Mouse (Mus musculus): ENCODE measurements around the gene Tubd1.

The Tubd1 gene

DNA sequence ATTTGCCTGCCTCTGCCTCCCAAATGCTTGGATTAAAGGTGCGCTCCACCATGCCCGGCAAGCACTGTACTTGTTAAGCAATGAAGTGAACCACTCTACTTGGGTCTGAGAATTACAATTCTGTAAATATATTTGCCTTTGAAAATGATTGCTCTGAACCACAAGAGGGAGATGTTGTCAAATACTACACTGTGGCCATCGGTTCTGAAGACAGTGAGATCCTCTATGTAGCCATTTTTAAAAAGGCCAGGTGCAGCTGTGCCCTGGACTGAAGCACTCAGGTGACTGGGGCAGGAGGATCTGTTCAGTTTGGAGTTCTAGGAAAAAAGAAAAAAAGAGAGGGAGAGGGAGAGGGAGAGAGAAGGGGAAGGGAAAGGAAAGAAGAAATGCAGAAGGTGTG is 23.6 kb downstream of the Tubd1 start:
- DNase-seq (ENCODE audit: low read depth), result peak; percentile 75

DNA sequence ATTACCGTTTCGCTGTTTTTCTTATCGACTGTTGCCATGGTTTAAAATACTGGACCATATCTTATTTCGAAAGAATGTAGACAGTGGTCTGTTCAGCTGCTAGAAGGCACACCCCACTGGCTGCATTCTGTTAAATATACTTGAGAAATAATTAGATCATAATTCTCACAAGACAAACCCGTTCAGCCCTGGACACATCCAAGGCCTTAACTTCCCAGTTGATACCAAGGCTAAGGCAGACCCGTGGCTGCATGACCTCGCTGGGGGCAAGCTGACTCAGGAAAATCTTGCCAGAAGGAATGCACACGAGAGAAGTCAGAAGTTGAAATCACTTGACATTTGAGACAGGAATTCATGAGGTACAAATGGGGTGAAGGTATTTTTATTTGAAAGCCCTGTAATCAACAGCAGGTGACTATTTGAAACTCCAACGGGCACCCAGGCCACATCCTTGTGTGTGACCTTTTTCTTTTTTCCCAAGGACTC is 25.5 kb downstream of the Tubd1 start:
- DNase-seq (ENCODE audit: low read depth), result no peak

DNA sequence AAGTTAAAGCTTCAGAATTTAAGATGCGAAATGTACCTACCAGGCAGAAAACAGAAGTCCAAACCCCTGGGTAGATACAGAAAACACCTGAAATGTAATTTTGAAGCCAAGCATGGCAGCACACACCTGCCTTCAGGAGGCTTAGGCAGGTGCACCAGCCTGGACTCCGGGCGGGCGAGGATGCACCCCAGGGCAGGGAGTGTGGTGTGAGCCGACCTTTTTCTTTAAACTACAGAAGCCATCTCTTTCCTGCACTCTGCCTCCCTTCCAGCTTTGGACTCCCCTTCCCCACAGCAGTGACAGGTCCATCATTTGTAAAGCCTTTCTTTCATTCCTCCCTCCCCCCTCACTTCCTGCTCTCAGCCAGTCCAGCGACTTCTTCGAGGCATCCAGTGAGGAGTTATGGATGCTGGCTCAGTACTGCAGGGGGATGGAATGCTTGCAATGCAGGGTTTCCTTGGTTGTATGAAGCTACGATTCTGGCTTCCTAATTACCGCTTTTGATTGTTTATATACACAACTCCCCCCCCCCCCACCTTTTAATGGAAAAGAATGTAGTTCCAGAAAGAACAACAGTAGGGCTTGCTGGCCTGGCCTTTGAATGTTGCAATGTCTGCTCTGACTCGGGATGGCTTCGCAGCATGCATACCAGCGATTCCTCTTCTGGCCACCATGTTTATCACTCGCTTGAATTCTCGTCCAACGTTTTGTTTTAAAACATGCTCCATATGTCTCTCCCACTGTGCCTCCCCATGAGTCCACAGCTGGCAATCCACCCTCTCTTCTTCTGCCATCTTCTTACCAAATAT is 26.5 kb downstream of the Tubd1 start:
- DNase-seq (ENCODE audit: low read depth), result no peak

DNA sequence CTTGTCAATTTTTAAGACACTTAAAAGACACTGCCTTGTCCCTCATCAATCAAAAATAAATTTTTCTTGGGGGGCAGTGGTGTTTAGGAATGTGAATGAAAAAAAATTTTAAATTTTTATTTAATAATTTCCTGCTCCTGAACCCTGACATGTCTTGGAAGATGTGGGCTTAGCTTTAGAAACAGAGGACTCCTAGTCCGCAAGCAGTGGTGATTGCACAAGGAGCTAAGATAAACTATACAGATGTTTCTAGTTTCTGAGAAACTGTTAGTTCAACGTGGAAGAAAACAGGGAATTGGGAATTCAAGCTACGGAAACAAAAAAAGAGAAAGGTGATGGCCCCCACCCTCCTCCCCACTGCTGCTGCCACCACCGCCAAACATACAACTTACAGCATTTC is 27.1 kb downstream of the Tubd1 start:
- no peak for DNase-seq (ENCODE audit: low read depth)

DNA sequence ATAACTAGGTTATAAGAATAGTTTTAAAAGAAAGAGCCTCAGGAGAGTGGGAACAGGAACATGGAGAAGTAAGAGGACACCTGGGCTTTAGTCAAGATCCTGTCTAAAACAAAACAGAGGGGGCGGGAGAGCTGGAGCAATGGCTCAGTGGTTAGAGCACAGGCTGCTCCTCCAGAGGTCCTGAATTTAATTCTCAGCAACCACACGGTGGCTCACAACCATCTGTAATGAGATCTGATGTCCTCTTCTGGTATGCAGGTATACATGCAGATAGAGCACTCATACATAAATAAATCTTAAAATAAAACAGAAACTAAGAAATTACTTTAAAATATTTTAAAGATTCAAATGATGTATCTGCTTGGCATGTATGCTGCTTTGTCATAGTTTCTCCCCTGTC is 27.8 kb downstream of the Tubd1 start:
- peak; percentile 49 for DNase-seq (ENCODE audit: low read depth)

GRCm38 (mm10) chr11:86573646-86574231 is 28.9 kb downstream of the Tubd1 start:
- no peak for DNase-seq (ENCODE audit: low read depth)

DNA sequence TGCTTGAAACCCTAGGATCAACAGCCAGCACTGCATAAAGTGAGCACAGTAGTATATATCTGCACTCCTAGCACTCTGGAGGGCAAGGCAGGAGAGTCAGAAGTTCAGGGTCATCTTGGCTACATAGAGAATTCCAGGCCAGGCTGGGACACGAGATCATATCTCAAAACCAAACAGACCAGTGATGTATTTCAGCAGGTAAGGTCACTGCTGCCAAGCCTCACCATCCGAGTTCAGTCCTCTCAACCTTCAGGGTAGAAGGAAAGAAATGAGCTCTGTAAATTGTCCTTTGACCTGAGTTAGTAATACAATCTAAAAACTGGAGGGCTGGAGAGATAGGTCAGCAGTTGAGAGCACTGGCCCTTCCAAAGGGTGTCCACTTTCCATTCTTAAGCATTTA is 29.6 kb downstream of the Tubd1 start:
- no peak for DNase-seq (ENCODE audit: low read depth)

GRCm38 (mm10) chr11:86575632-86576378 is 31.0 kb downstream of the Tubd1 start:
- DNase-seq (ENCODE audit: low read depth), result no peak

DNA sequence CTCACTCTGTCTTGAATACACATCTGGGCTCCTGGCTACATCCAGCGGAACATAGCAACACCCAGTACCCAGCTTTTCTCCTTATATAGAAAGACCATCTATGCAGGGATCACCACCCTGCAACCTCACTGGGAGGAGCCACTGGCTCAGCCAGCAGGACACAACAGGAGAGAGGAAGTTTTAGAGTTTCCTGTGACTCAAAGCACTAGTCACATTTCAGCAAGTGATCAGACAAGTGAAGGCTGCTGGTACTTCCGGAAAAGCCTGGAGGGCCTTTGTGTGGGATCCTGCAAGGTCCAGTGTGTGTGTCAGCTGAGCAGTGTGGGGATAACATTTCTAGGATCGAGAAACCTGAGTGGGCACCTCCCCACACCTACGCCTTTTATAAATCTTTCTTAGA is 32.4 kb downstream of the Tubd1 start:
- peak; percentile 96 for DNase-seq (ENCODE audit: low read depth)

GRCm38 (mm10) chr11:86578106-86578808 is 33.5 kb downstream of the Tubd1 start:
- DNase-seq (ENCODE audit: low read depth), result no peak

DNA sequence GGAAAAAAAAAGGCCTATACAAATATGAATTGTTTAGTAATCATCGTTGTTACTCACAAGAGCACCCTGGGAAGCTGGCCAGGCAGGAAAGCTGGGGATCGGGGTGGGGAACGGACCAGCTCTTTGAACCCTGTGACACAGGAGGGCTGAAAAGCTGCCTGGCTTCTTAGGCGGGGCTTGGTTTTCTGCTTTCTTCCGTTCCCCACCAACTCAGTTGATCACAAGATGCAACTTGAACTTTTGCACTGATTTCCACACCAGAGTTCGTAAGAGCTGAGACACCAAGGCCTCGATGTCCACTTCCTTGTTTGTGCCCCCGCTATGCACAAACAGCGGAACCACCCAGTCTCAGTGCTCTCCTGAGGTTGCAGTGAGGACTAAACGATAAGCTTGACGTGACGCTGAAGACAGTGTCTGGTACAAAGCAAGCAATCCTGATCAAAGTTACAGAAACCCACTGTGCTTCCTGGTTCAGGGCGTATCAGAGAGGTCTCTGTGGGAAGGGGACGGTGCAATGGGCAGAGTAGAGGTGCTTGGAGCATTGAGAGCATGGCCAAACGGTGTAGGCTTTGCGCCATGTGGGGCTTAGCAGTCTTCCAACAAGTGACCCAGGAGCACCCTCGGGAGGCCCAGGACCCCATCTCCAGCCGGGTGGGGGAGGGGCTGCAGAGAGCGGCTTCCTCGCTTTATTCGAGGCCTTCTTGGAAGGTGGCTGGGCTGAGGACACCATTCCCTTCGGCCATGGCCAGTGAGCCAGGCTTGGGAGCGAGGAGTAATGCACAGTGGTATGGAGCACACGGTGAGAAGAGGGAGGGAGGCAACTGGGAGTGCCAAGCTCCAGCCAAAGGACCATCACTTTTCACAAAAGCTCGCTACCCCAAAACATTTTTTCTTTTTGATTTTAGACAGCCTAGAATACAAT is 34.3 kb downstream of the Tubd1 start:
- peak; percentile 63 for DNase-seq (ENCODE audit: low read depth)

GRCm38 (mm10) chr11:86579731-86580318 is 35.0 kb downstream of the Tubd1 start:
- DNase-seq (ENCODE audit: low read depth), result no peak

- DNase-seq (ENCODE audit: low read depth), result peak; percentile 63
These were observed 35.7 kb downstream of the Tubd1 start for GRCm38 (mm10) chr11:86580319-86581113.

DNA sequence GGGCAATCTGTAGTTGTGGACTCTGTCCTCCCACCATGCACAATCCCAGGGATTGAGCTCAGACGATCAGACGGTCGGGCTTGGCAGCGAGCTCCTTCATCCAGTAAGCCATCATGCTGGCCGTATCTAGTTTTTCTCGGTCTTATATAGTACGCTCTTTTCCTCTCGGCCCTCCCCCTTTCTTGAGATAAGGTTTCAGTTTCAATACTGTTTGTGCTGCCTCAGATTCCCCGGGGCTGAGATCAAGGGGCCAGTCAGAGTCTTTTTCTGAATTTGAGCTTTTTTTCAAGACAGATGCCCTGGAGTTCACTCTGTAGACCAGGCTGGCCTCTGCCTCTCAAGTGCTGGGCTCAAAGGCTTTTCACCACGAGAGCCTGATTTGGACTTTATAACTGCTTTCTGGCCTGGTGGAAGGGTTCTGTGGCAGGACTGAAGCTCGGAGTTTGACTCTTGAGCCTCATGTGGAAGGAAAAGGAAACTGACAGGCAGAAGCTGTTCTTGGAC is 36.5 kb downstream of the Tubd1 start:
- DNase-seq (ENCODE audit: low read depth), result peak; percentile 96

DNA sequence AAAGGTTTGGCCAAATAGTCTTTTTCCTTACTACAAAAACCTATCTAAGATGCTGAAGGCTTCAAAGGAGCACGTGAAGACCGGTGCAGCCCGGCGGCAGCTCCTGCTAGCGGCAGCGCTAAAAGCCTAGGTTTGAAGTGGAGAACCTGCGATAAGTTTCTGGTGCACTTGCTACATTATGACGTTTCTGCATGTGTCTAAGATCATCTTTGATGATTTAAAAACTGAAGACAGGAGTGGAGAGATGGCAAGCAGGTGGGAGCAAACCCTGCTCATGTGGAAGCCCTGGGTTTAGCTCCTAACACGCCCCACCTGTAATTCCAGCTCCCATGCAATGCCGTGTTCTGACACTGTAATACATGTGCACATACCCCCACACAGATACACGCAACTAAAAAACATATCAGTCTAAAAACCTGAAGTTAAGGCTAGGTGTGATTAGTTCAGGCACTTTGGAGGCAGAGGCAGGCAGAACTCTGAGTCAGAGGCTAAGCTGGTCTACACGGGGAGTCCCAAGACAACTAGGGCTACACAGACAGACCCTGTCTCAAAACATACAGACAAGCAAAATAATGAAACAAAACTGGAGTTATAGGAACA is 37.3 kb downstream of the Tubd1 start:
- peak; percentile 93 for DNase-seq (ENCODE audit: low read depth)

DNA sequence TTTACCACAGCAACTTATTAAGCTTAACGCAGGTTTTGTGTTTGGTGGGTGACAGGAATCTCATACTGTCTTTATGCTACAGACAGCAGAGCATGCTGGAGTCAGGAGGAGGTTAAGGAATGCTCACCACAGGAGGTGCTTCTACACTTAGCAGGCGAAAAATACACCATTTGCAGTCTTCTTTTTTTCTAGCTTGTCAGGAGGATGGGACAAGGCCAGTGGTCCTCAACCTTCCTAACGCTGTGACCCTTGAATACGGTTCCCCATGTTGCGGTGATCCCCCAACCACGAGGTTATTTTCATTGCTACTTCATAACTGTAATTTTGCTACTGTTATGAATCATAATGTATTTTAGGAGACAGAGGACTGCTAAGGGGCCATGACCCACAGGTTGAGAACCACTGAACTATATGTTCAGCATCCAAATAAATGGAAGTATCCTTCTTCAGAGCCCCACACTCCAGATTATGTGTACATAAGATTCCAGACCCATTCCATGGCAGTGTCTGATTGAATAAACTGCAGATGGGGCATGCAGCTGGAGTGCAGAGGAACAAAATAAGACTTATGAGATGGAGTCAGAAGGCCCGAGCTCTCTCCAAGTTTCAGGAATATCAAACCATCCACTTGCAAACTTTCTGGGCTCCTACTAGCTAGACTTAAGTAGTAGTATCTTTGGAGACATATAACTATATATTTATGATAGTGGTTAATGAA is 37.9 kb downstream of the Tubd1 start:
- DNase-seq (ENCODE audit: low read depth), result no peak

GRCm38 (mm10) chr11:86583313-86583825 is 38.6 kb downstream of the Tubd1 start:
- peak; percentile 69 for DNase-seq (ENCODE audit: low read depth)
